Mouse (Mus musculus) lung, embryonic 16.5 days (tissue): ENCODE data around the gene Fgfr2. TPM values are rescaled to one million over a fixed set of nuclear protein-coding genes. Genes with fewer than 3 reads are reported as not detected.

Source experiments
- ATAC-seq: fragments of 200-750 bp; cut with Nextera tagmentation; 2 replicates; pipeline ENCODE4 v1.8.0; 2017; ENCODE audit warnings: low read depth, mild to moderate bottlenecking, moderate library complexity
- H3K27ac ChIP-seq: fragments of 300-500 bp; sonication (generic); 2 replicates; pipeline ENCODE4 v1.5.1; 2014; ENCODE audit warnings: mild to moderate bottlenecking, control low read depth, low read length
- H3K27me3 ChIP-seq: fragments of 300-500 bp; sonication (generic); 2 replicates; pipeline ENCODE4 v1.6.1; 2014; ENCODE audit warnings: low read depth, low read length, mixed read lengths; ENCODE audit not compliant: control insufficient read depth, insufficient read depth
- H3K36me3 ChIP-seq: fragments of 300-500 bp; sonication (generic); 2 replicates; pipeline ENCODE4 v1.6.1; 2014; ENCODE audit warnings: low read length; ENCODE audit not compliant: control insufficient read depth, insufficient read depth
- H3K4me1 ChIP-seq: fragments of 300-500 bp; sonication (generic); replicated peaks from 2 replicates; pipeline ENCODE4 v1.6.1; 2014; ENCODE audit warnings: low read length, mixed read lengths; ENCODE audit not compliant: control insufficient read depth, insufficient read depth
- H3K4me2 ChIP-seq: fragments of 300-500 bp; sonication (generic); 2 replicates; pipeline ENCODE4 v1.6.1; 2014; ENCODE audit warnings: low read depth, low read length, control low read depth
- H3K4me3 ChIP-seq: fragments of 300-500 bp; sonication (generic); 2 replicates; pipeline ENCODE4 v1.5.1; 2014; ENCODE audit warnings: mild to moderate bottlenecking, low read length, control low read depth
- H3K9ac ChIP-seq: fragments of 300-500 bp; sonication (generic); 2 replicates; pipeline ENCODE4 v1.6.1; 2014; ENCODE audit warnings: low read length, control low read depth
- H3K9me3 ChIP-seq: fragments of 300-500 bp; sonication (generic); 2 replicates; pipeline ENCODE4 v1.6.1; 2016; ENCODE audit warnings: low read length; ENCODE audit not compliant: control insufficient read depth
- WGBS: fragments of 180-500 bp; shearing (Covaris S2); extraction: QIAGEN DNeasy Blood & Tissue Kit; methylation state at CpG from one replicate; pipeline ENCODE4 v1.1.7; 2014; 5-methylcytosine and 5-hydroxymethylcytosine counted together
- polyA plus RNA-seq: library from polyadenylated mRNA; unstranded; fragments of >200 nt; fragmentation: Nextera tagmentation; extraction: Ambion mirVana; gene quantifications from 2 replicates; pipeline ENCODE4 v1.2.1, GENCODE M21; 2015

The Fgfr2 gene
- polyA plus RNA-seq, 1 experiment from 2014 or later = 175 TPM

GRCm38 (mm10) chr7:132480696-132481306 lies 642.3 kb downstream of the Fgfr2 start:
- no peak overlapping the region for H3K4me2 ChIP-seq
- no peak for ATAC-seq
- WGBS = 45% methylated on average over 4 of the region's 4 CpGs

GRCm38 (mm10) chr7:132478295-132478809 lies 644.8 kb downstream of the Fgfr2 start:
- H3K27me3 ChIP-seq = no peaks in the 10 kb centered on the region
- H3K9ac ChIP-seq = no peak overlapping the region
- no peak overlapping the region for H3K4me3 ChIP-seq
- H3K4me1 ChIP-seq = no peaks in the 10 kb centered on the region
- H3K9me3 ChIP-seq = no peaks in the 10 kb centered on the region
- WGBS = 81% methylated on average over 9 of the region's 9 CpGs
- no peak overlapping the region for H3K27ac ChIP-seq
- ATAC-seq = no peak
- no peaks in the 10 kb centered on the region for H3K36me3 ChIP-seq
- H3K4me2 ChIP-seq = no peak overlapping the region

More at GRCm38 (mm10) chr7:132480696-132481306, 642.3 kb downstream of the Fgfr2 start:
- no peak overlapping the region for H3K4me3 ChIP-seq
- H3K4me1 ChIP-seq = no peaks in the 10 kb centered on the region
- no peak overlapping the region for H3K27ac ChIP-seq
- H3K9me3 ChIP-seq = no peaks in the 10 kb centered on the region
- no peaks in the 10 kb centered on the region for H3K27me3 ChIP-seq
- no peak overlapping the region for H3K9ac ChIP-seq
- H3K36me3 ChIP-seq = no peaks in the 10 kb centered on the region

GRCm38 (mm10) chr7:132477753-132478152 lies 645.4 kb downstream of the Fgfr2 start:
- Histone ChIP-seq H3K4me2 (no peak overlapping the region), H3K9ac (no peak overlapping the region), H3K9me3 (no peaks in the 10 kb centered on the region), H3K4me1 (no peaks in the 10 kb centered on the region), H3K36me3 (no peaks in the 10 kb centered on the region), H3K4me3 (no peak overlapping the region), H3K27ac (no peak overlapping the region), H3K27me3 (no peaks in the 10 kb centered on the region)
- WGBS = 50% methylated on average over 3 of the region's 3 CpGs
- ATAC-seq = no peak

GRCm38 (mm10) chr7:132476491-132476890 lies 646.7 kb downstream of the Fgfr2 start:
- Histone ChIP-seq H3K9me3 (no peaks in the 10 kb centered on the region), H3K4me1 (no peaks in the 10 kb centered on the region), H3K27me3 (no peaks in the 10 kb centered on the region), H3K4me2 (no peak overlapping the region), H3K4me3 (no peak overlapping the region), H3K9ac (no peak overlapping the region), H3K27ac (no peak overlapping the region), H3K36me3 (no peaks in the 10 kb centered on the region)
- ATAC-seq = no peak
- 90% methylated on average over 2 of the region's 2 CpGs for WGBS

GRCm38 (mm10) chr7:132475069-132475468 lies 648.1 kb downstream of the Fgfr2 start:
- Histone ChIP-seq H3K4me3 (no peak overlapping the region), H3K36me3 (no peaks in the 10 kb centered on the region), H3K27me3 (no peaks in the 10 kb centered on the region), H3K27ac (no peak overlapping the region), H3K9ac (no peak overlapping the region), H3K4me1 (no peaks in the 10 kb centered on the region), H3K9me3 (no peaks in the 10 kb centered on the region), H3K4me2 (no peak overlapping the region)
- 18% methylated on average over 5 of the region's 5 CpGs for whole genome bisulfite sequencing
- no peak for ATAC-seq

GRCm38 (mm10) chr7:132471327-132471726 lies 651.8 kb downstream of the Fgfr2 start:
- H3K4me2 ChIP-seq = no peak overlapping the region
- no peaks in the 10 kb centered on the region for H3K4me1 ChIP-seq
- no peak for ATAC-seq
- no peaks in the 10 kb centered on the region for H3K9me3 ChIP-seq
- H3K9ac ChIP-seq = no peak overlapping the region
- 43% methylated on average over 3 of the region's 3 CpGs for WGBS
- H3K27ac ChIP-seq = no peak overlapping the region
- H3K27me3 ChIP-seq = no peaks in the 10 kb centered on the region
- no peak overlapping the region for H3K4me3 ChIP-seq
- no peaks in the 10 kb centered on the region for H3K36me3 ChIP-seq

GRCm38 (mm10) chr7:132468391-132468790 lies 654.8 kb downstream of the Fgfr2 start:
- Histone ChIP-seq H3K4me2 (no peak overlapping the region), H3K9ac (no peak overlapping the region), H3K36me3 (no peaks in the 10 kb centered on the region), H3K4me1 (no peaks in the 10 kb centered on the region), H3K4me3 (no peak overlapping the region), H3K27me3 (no peaks in the 10 kb centered on the region), H3K27ac (no peak overlapping the region), H3K9me3 (no peaks in the 10 kb centered on the region)
- peak; percentile 55 for ATAC-seq

GRCm38 (mm10) chr7:132465897-132466296 lies 657.3 kb downstream of the Fgfr2 start:
- 78% methylated on average over 5 of the region's 5 CpGs for WGBS
- no peak overlapping the region for H3K27ac ChIP-seq
- no peaks in the 10 kb centered on the region for H3K9me3 ChIP-seq
- H3K27me3 ChIP-seq = no peaks in the 10 kb centered on the region
- no peak overlapping the region for H3K9ac ChIP-seq
- no peaks in the 10 kb centered on the region for H3K36me3 ChIP-seq
- ATAC-seq = no peak
- no peak overlapping the region for H3K4me2 ChIP-seq
- no peak overlapping the region for H3K4me3 ChIP-seq
- H3K4me1 ChIP-seq = no peaks in the 10 kb centered on the region

GRCm38 (mm10) chr7:132464894-132465293 lies 658.3 kb downstream of the Fgfr2 start:
- ATAC-seq = peak; percentile 55
- Histone ChIP-seq H3K4me3 (no peak overlapping the region), H3K4me2 (no peak overlapping the region), H3K27me3 (no peaks in the 10 kb centered on the region), H3K27ac (no peak overlapping the region), H3K9me3 (no peaks in the 10 kb centered on the region), H3K9ac (no peak overlapping the region), H3K4me1 (no peaks in the 10 kb centered on the region), H3K36me3 (no peaks in the 10 kb centered on the region)
- WGBS = 50% methylated on average over 1 of the region's 1 CpGs
